Comparison of ENCODE assay signal across 22 mouse cellular contexts in genomic region chr12:118694701-118695100, GRCm38 (mm10).
"Had no signal": no experiment of that assay in that cellular context is flagged by ENCODE, and none has a peak within 500 bp of the region (broad histone marks: within the 10 kb centered on the region; RNA-seq: fewer than 3 reads in every experiment).

No protein-coding gene starts in this region.

- DNase-seq: kidney, adult 9 months; kidney, postnatal 25 days; layer of hippocampus, adult 9-11 months; liver, embryonic 13.5 days; lung, embryonic 14.5 days; right cerebral cortex, adult 18-20 months; right cerebral cortex, postnatal 14 days; right cerebral cortex, postnatal 4 days; thymus, adult 2 months; thymus, postnatal 14 days; thymus, postnatal 4 days had no signal

- ATAC-seq: lung, postnatal 0 days; midbrain, embryonic 15.5 days had no signal

- H3K4me3 ChIP-seq: layer of hippocampus, adult 2 months; limb, embryonic 10.5 days; limb, embryonic 13.5 days; liver, embryonic 13.5 days; midbrain, embryonic 12.5 days; midbrain, embryonic 15.5 days; neural tube, embryonic 12.5 days; neural tube, embryonic 15.5 days had no signal

- H3K4me1 ChIP-seq: limb, embryonic 10.5 days; limb, embryonic 13.5 days; liver, embryonic 13.5 days; midbrain, embryonic 12.5 days; midbrain, embryonic 15.5 days; neural tube, embryonic 12.5 days; neural tube, embryonic 15.5 days had no signal

- H3K27me3 ChIP-seq: limb, embryonic 13.5 days; liver, embryonic 13.5 days; midbrain, embryonic 12.5 days; midbrain, embryonic 15.5 days; neural tube, embryonic 12.5 days; neural tube, embryonic 15.5 days had no signal

- H3K4me2 ChIP-seq: limb, embryonic 13.5 days; liver, embryonic 13.5 days; lung, embryonic 14.5 days; midbrain, embryonic 12.5 days; midbrain, embryonic 15.5 days; neural tube, embryonic 12.5 days; neural tube, embryonic 15.5 days had no signal

- H3K9ac ChIP-seq: limb, embryonic 13.5 days; liver, embryonic 13.5 days; lung, embryonic 14.5 days; midbrain, embryonic 12.5 days; midbrain, embryonic 15.5 days; neural tube, embryonic 12.5 days; neural tube, embryonic 15.5 days had no signal

- H3K9me3 ChIP-seq: limb, embryonic 10.5 days; limb, embryonic 13.5 days; liver, embryonic 13.5 days; midbrain, embryonic 12.5 days; midbrain, embryonic 15.5 days; neural tube, embryonic 12.5 days; neural tube, embryonic 15.5 days had no signal

- H3K36me3 ChIP-seq: limb, embryonic 10.5 days; limb, embryonic 13.5 days; liver, embryonic 13.5 days; midbrain, embryonic 12.5 days; midbrain, embryonic 15.5 days; neural tube, embryonic 12.5 days; neural tube, embryonic 15.5 days had no signal

- H3K27ac ChIP-seq: kidney, postnatal 0 days; layer of hippocampus, adult 2 months; limb, embryonic 10.5 days; limb, embryonic 13.5 days; liver, embryonic 13.5 days; macrophage; midbrain, embryonic 12.5 days; midbrain, embryonic 15.5 days; neural tube, embryonic 12.5 days; neural tube, embryonic 15.5 days; stomach, postnatal 0 days had no signal
